Mouse (Mus musculus) embryonic fibroblast, embryonic 13.5 days (primary cell): ENCODE measurements around the gene Ajuba.

Source experiments
- CTCF ChIP-seq: IDR thresholded peaks from 2 replicates; pipeline ENCODE4 v1.5.1; 2011; ENCODE audit warnings: mild to moderate bottlenecking, control low read depth, low read length, moderate library complexity, borderline replicate concordance; ENCODE audit not compliant: insufficient read depth
- POLR2A ChIP-seq: IDR thresholded peaks from 2 replicates; pipeline ENCODE4 v1.6.1; 2011; ENCODE audit warnings: low read depth, mild to moderate bottlenecking, control low read depth, low read length, moderate library complexity

- no peak for TF ChIP-seq CTCF
- no peak for TF ChIP-seq POLR2A
Observed at GRCm38 (mm10) chr14:54538580-54538979, 38.8 kb downstream of the Ajuba start.
